Mouse (Mus musculus) heart, embryonic 13.5 days (tissue): ENCODE data around the gene Pcgf5. TPM values are rescaled to one million over a fixed set of nuclear protein-coding genes. Genes with fewer than 3 reads are reported as not detected.

Source experiments
- ATAC-seq: fragments of 200-750 bp; cut with Nextera tagmentation; 2 replicates; pipeline ENCODE4 v1.8.0; 2017; ENCODE audit warnings: moderate TSS enrichment; ENCODE audit not compliant: insufficient number of reproducible peaks, low FRiP score, low TSS enrichment; ENCODE audit errors: extremely low read depth
- H3K27ac ChIP-seq: fragments of 300-500 bp; sonication (generic); replicated peaks from 2 replicates; pipeline ENCODE4 v1.5.1; 2015; ENCODE audit warnings: moderate library complexity, mild to moderate bottlenecking, inconsistent platforms
- H3K27me3 ChIP-seq: fragments of 300-500 bp; sonication (generic); replicated peaks from 2 replicates; pipeline ENCODE4 v1.6.1; 2015; ENCODE audit warnings: mild to moderate bottlenecking, inconsistent platforms
- H3K36me3 ChIP-seq: fragments of 300-500 bp; sonication (generic); 2 replicates; pipeline ENCODE4 v1.6.1; 2015; ENCODE audit warnings: mild to moderate bottlenecking, inconsistent platforms
- H3K4me1 ChIP-seq: fragments of 300-500 bp; sonication (generic); 2 replicates; pipeline ENCODE4 v1.6.1; 2015; ENCODE audit warnings: inconsistent platforms
- H3K4me2 ChIP-seq: fragments of 300-500 bp; sonication (generic); 2 replicates; pipeline ENCODE4 v1.6.1; 2015; ENCODE audit warnings: inconsistent platforms, mild to moderate bottlenecking, moderate library complexity
- H3K4me3 ChIP-seq: fragments of 300-500 bp; sonication (generic); 2 replicates; pipeline ENCODE4 v1.5.1; 2015; ENCODE audit warnings: moderate library complexity, mild to moderate bottlenecking, inconsistent platforms
- H3K9ac ChIP-seq: fragments of 300-500 bp; sonication (generic); 2 replicates; pipeline ENCODE4 v1.6.1; 2015; ENCODE audit warnings: inconsistent platforms, mild to moderate bottlenecking, moderate library complexity
- H3K9me3 ChIP-seq: fragments of 300-500 bp; sonication (generic); 2 replicates; pipeline ENCODE4 v1.6.1; 2016; ENCODE audit warnings: inconsistent platforms
- WGBS: fragments of 180-500 bp; shearing (Covaris S2); methylation state at CpG from one replicate; pipeline ENCODE4 v1.1.7; 2015; ENCODE audit warnings: mixed read lengths; 5-methylcytosine and 5-hydroxymethylcytosine counted together
- polyA plus RNA-seq: library from polyadenylated mRNA; unstranded; fragments of >200 nt; fragmentation: Nextera tagmentation; extraction: Ambion mirVana; gene quantifications from 2 replicates; pipeline ENCODE4 v1.2.1, GENCODE M21; 2015

Gene Pcgf5
- polyA plus RNA-seq, 1 experiment from 2014 or later, result 37.5 TPM

DNA sequence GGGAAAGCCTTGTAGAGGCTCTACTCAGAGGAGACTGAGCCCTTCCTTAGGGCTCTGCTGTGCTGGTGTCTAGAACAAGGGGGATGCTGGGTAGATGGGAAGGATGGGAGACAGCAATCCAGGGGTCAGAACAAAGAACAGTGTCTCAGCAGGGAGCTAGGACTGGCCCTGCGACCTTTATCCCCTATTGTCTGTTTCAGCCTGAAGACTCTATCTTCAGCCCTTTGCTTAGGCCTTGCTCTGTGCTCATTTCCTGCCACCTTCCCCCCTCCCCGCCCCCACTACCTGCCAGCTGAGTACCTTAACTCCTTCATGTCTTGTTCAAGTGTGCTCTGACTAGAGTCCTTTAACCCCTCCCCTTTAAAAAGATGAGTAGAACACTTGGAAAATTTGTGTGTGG, 36.3 kb downstream of the Pcgf5 start:
- Histone ChIP-seq H3K36me3 (no peaks in the 10 kb centered on the region), H3K4me3 (no peak overlapping the region), H3K4me2 (no peak overlapping the region), H3K27ac (no peak overlapping the region), H3K4me1 (peaks cover 6% of the 10 kb centered on the region), H3K9ac (no peak overlapping the region), H3K27me3 (no peaks in the 10 kb centered on the region), H3K9me3 (no peaks in the 10 kb centered on the region)
- ATAC-seq, result no peak
- 20% methylated on average over 2 of the region's 2 CpGs for WGBS

DNA sequence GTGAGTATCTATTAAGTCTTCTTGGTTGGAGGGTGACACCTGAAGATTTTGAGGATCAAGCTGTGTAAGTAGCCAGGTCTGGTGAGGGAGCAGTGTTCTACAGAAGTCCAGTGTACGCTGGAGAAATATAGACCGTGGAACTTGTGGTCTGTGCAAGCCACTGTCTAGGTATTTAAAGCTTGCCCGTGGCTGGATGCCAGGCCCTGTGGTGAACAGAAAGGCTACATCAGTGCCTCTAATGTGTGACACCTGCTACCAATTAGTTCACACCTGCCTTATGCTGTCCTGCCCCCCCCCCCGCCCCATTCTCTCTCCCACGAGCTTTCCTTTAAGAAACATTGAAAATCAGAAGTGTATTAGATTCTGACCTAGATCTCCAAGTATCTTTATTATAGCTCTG, 40.4 kb downstream of the Pcgf5 start:
- Histone ChIP-seq H3K9ac (no peak overlapping the region), H3K27ac (no peak overlapping the region), H3K4me2 (no peak overlapping the region), H3K9me3 (no peaks in the 10 kb centered on the region), H3K36me3 (no peaks in the 10 kb centered on the region), H3K4me1 (peaks cover 6% of the 10 kb centered on the region), H3K27me3 (no peaks in the 10 kb centered on the region), H3K4me3 (no peak overlapping the region)
- ATAC-seq, result no peak
- 57% methylated on average over 5 of the region's 5 CpGs for WGBS

DNA sequence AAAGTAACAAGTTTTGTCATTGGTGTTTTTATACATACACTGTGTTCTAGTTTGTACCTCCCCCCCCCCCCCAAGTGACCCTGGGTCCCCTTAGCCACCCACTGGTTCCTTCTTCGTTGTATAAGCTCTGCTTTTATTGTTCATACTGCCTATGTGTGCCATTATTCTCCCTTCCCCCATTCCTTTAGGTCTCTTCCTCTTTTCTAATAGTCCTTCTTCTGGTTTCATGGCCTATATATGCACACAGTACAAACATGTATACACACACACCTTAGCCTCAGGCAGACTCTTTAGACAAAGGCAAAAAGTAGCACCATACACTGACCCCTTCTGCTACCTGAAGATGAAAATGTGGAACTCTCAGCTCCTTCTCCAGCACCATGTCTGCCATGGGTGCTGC, 42.6 kb downstream of the Pcgf5 start:
- H3K4me1 ChIP-seq, result no peaks in the 10 kb centered on the region; the same call in 1 of the 2 replicates
- H3K27me3 ChIP-seq, result no peaks in the 10 kb centered on the region
- H3K4me3 ChIP-seq, result no peak overlapping the region
- no peaks in the 10 kb centered on the region for H3K36me3 ChIP-seq
- no peak overlapping the region for H3K27ac ChIP-seq
- no peaks in the 10 kb centered on the region for H3K9me3 ChIP-seq
- H3K9ac ChIP-seq, result no peak overlapping the region
- WGBS, result 86% methylated on average over 1 of the region's 1 CpGs
- H3K4me2 ChIP-seq, result no peak overlapping the region
- no peak for ATAC-seq

DNA sequence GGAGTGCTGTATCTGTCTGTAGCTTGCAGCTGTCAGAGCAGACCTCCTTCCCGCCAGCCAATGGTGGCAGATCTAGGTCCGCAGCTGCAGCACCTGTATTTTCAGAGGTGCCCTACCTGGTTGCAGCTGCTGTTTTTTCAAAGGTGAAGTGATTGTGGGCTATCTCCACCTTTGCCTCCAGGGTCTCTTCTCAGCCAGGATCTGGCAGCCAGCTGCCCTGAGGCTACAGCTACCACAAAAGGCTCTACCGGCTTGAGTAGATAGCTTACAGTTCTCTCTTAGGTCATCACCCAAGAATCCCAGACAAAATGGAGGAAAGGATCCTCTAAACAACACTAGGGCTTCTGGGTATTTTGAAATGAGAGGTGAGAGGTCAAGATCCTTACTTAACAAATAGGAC, 50.4 kb downstream of the Pcgf5 start:
- Histone ChIP-seq H3K27ac (no peak overlapping the region), H3K9ac (no peak overlapping the region), H3K4me3 (no peak overlapping the region), H3K4me2 (no peak overlapping the region), H3K27me3 (no peaks in the 10 kb centered on the region), H3K36me3 (no peaks in the 10 kb centered on the region), H3K9me3 (no peaks in the 10 kb centered on the region), H3K4me1 (peaks cover 5% of the 10 kb centered on the region)
- WGBS, result 55% methylated on average over 3 of the region's 3 CpGs
- no peak for ATAC-seq

DNA sequence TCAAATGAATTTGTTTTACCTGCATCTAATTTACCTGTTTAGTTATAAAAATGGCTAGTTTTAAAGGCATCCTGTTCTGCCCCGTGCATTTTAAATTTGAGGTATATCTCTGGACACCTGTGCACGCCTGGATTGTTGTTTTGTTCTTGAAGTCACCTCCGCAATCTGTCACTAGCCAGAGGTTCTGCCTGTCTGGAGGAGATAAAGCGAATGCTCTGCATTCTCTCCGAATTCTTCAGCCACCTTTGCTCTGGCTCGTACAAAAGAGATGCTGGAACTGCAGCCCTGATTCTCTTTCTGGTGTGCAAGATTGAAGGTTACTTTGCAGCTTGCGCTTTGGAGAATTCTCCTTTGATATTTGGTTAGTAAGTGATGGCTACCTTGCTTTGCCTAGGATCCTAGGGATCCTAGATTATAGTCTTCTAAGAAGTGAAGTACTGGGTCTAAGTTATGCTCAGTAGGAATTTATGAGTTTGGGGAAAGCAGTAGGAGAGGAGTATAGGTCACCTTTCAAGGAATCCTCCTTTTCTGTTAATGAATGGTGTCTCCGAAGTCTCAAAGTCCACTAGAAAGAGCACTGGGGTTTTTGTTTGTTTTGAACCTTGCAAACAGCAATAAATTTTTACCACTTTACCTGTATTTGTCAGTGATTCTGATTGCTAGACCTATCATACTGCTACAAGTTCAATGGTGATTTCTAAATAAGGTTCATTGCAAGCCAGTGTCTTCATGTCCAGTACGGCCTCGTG, 60.4 kb downstream of the Pcgf5 start:
- Histone ChIP-seq H3K9me3 (no peaks in the 10 kb centered on the region), H3K4me2 (peak overlapping the region; percentile 87), H3K9ac (peak overlapping the region; percentile 65; the same call in 1 of the 2 replicates), H3K27me3 (no peaks in the 10 kb centered on the region), H3K27ac (peak overlapping the region; percentile 81), H3K4me1 (peaks cover 28% of the 10 kb centered on the region), H3K36me3 (peaks cover 13% of the 10 kb centered on the region), H3K4me3 (peak overlapping the region; percentile 84; the same call in 1 of the 2 replicates)
- ATAC-seq, result no peak
- 28% methylated on average over 10 of the region's 10 CpGs for WGBS

DNA sequence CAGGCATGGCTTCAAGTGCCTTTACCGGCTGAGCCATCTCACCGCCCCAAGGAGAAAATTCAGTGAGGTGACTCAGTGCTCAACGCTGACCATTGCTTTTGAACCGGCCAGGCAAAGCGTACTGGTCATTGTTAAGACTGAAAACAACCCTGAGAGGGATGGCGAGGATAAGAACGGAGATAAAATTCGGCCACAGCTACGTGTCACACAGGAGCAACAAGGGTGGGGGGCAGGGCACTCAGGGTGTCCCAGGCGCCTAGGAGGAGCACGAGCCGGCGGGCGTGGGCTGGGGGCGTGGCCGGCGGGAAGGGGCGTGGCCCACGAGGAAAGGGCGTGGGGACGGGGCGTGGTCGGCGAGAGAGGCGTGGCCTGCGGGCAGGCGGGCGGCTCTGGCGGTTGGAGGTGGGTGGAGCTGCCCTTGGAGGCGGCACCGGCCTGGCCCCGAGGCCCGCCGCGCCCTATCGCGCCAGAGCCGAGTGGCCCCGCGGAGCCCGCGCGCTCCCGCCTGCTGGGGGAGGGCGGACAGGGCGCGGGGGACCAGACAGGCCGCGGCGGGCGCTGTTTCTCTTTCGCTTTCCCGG, 61.3 kb downstream of the Pcgf5 start:
- Histone ChIP-seq H3K4me3 (peak overlapping the region; percentile 84), H3K9me3 (no peaks in the 10 kb centered on the region), H3K9ac (peak overlapping the region; percentile 91), H3K27ac (peak overlapping the region; percentile 88), H3K4me1 (peaks cover 28% of the 10 kb centered on the region), H3K27me3 (no peaks in the 10 kb centered on the region), H3K4me2 (peak overlapping the region; percentile 87), H3K36me3 (peaks cover 18% of the 10 kb centered on the region)
- WGBS, result under 1% methylated on average over 25 of the region's 53 CpGs
- ATAC-seq, result peak; percentile 99

DNA sequence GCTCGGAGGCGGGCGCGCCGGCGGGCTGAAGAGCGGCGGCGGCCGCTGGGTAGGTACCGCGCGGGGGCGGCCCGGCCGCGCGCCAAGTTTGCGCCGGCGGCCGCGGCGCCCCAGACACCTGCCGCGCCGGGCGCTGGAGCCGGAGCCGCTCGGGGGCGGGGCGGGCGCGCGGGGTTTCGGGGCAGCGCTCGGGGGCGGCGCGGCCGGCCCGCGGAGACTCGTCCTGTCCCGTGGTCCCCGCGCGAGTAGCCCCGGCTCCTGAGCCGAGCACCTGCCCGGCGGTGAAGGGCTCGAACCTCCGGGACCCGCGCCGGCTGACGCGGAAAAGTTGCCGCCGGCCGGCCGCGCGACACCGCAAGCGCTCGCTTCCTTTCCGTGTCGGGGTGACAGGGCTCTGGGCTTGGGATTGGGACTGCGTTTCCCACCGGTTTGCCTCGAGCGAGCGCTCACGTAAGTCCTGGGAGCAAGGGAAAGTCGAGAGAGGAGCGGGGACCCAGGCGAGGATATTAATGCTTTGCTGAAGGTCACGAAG, 61.8 kb downstream of the Pcgf5 start:
- Histone ChIP-seq H3K27me3 (no peaks in the 10 kb centered on the region), H3K9ac (peak overlapping the region; percentile 91), H3K27ac (peak overlapping the region; percentile 88), H3K9me3 (no peaks in the 10 kb centered on the region), H3K4me2 (peak overlapping the region; percentile 87), H3K4me1 (peaks cover 28% of the 10 kb centered on the region), H3K36me3 (peaks cover 18% of the 10 kb centered on the region), H3K4me3 (peak overlapping the region; percentile 84)
- no peak; the same call in 1 of the 2 replicates for ATAC-seq
- WGBS, result under 1% methylated on average over 56 of the region's 82 CpGs

DNA sequence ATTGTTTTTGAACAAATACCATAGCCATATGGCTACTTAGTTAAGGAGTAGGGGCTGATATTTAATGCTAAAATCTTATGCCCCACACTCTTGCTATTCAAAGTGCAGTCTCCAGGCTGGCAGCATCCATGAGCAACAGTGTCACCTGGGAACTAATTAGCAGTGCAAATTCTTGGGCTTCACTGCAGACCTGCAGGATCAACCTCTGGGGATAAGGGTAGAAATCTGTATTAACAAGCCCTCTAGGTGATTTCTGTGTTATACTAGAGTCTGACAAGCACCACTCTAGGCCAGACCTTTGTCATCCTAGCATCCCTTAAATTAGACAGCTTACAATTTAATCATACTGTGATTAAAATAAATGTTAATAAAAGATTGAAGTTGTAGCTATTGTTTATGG, 71.8 kb downstream of the Pcgf5 start:
- 0 out of 2 replicates have a peak, but pooled peaks cover 6% of the 10 kb centered on the region for H3K4me1 ChIP-seq
- no peak overlapping the region for H3K27ac ChIP-seq
- H3K9ac ChIP-seq, result no peak overlapping the region
- ATAC-seq, result no peak
- H3K27me3 ChIP-seq, result no peaks in the 10 kb centered on the region
- no peaks in the 10 kb centered on the region for H3K9me3 ChIP-seq
- no peak overlapping the region for H3K4me2 ChIP-seq
- peaks cover 13% of the 10 kb centered on the region; the same call in 1 of the 2 replicates for H3K36me3 ChIP-seq
- H3K4me3 ChIP-seq, result no peak overlapping the region

DNA sequence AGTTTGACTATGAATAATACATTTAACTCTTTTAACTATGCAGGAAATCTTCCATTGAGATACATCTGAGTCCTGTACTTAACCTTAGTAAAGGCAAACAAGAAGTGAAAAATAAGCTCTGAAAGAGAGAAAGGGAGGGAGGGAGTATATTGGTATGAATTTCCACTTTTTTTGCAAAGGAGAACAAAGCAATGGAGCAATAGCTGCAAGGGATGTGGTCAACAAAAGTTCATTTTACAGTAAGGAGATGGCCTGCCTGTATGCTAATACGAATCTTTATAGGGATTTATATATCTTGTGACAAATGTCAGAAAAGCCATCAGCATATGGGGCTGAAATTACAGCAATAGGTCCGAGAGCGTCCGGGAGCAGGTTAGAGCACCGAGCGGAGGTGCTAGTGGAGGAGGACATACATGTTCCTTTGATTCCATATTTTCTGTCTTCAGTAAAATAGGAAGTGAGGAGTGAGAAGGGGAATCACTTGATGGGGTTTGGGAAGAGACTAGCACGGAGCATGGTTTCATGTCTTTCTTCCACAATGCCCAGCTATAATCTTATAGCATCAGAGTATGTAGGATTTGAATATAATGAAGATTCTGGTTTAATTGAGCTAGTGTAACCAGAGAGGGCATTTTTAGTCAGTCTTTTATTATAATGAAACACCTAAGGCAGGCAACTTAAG, 79.2 kb downstream of the Pcgf5 start:
- Histone ChIP-seq H3K9ac (no peak overlapping the region), H3K4me3 (no peak overlapping the region), H3K4me1 (peaks cover 9% of the 10 kb centered on the region; the same call in 1 of the 2 replicates), H3K9me3 (no peaks in the 10 kb centered on the region), H3K27ac (no peak overlapping the region), H3K27me3 (no peaks in the 10 kb centered on the region), H3K4me2 (no peak overlapping the region), H3K36me3 (no peaks in the 10 kb centered on the region)
- no peak for ATAC-seq
- 95% methylated on average over 7 of the region's 7 CpGs for WGBS

DNA sequence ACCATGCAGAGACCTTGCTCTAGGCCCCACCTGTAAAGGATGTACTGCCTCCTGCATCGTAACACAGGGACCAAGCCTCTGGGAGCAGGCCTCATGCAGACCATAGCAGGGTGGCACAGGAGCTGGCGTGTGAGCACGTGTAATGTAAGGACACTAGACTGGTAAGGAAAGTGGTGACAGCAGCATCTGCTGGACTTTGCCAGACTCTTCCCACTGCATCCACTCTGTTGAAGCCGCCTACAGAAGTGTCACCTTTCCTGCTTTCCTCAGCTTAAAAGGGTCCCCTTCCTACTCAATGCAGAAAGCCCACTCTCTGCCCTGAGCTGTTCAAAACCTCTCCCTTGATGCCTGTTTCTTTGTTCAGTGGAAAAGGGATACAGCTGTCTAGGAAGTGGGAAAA, 80.0 kb downstream of the Pcgf5 start:
- no peaks in the 10 kb centered on the region for H3K36me3 ChIP-seq
- WGBS, result 75% methylated on average over 4 of the region's 4 CpGs
- H3K9me3 ChIP-seq, result no peaks in the 10 kb centered on the region
- no peak overlapping the region for H3K9ac ChIP-seq
- H3K27ac ChIP-seq, result no peak overlapping the region
- H3K27me3 ChIP-seq, result no peaks in the 10 kb centered on the region
- H3K4me2 ChIP-seq, result no peak overlapping the region
- H3K4me3 ChIP-seq, result no peak overlapping the region
- ATAC-seq, result no peak
- peaks cover 14% of the 10 kb centered on the region for H3K4me1 ChIP-seq

DNA sequence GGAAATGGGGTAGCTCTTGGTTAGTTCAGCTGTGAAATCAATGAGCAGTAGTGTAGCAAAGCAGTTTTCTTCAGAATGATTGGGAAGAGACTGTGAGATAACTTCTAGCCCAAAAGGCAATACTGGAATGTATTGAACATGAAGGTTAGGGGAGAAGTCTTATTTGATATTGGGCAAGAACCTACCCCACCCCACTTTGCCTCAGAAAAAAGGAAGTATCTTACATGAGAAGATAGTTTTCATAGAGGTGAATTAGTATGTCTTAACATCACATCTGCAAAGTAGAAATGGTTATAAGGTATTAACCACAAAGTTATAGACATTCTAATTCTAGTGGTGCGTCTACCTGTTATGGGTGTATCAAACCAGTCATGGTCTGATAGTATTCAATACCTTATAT, 81.2 kb downstream of the Pcgf5 start:
- H3K9me3 ChIP-seq, result no peaks in the 10 kb centered on the region
- H3K4me1 ChIP-seq, result peaks cover 22% of the 10 kb centered on the region
- no peak overlapping the region for H3K4me2 ChIP-seq
- no peak for ATAC-seq
- no peak overlapping the region for H3K9ac ChIP-seq
- WGBS, result 85% methylated on average over 1 of the region's 1 CpGs
- H3K36me3 ChIP-seq, result no peaks in the 10 kb centered on the region
- H3K27ac ChIP-seq, result no peak overlapping the region
- no peak overlapping the region for H3K4me3 ChIP-seq
- H3K27me3 ChIP-seq, result no peaks in the 10 kb centered on the region
